Mouse (Mus musculus) hindbrain, embryonic 15.5 days (tissue): ENCODE measurements around the gene Gm37240. TPM values are rescaled to one million over a fixed set of nuclear protein-coding genes. Genes with fewer than 3 reads are reported as not detected.

Source experiments
- ATAC-seq: fragments of 200-750 bp; cut with Nextera tagmentation; 2 replicates; pipeline ENCODE4 v1.8.0; 2017; ENCODE audit warnings: low read depth, moderate number of reproducible peaks, moderate TSS enrichment; ENCODE audit not compliant: low FRiP score
- H3K27ac ChIP-seq: fragments of 300-500 bp; sonication (generic); replicated peaks from 2 replicates; pipeline ENCODE4 v1.5.1; 2015; ENCODE audit warnings: mild to moderate bottlenecking, inconsistent platforms
- H3K27me3 ChIP-seq: fragments of 300-500 bp; sonication (generic); 2 replicates; pipeline ENCODE4 v1.6.1; 2015; ENCODE audit warnings: control low read depth, inconsistent platforms
- H3K36me3 ChIP-seq: fragments of 300-500 bp; sonication (generic); 2 replicates; pipeline ENCODE4 v1.6.1; 2015; ENCODE audit warnings: control low read depth, inconsistent platforms
- H3K4me1 ChIP-seq: fragments of 300-500 bp; sonication (generic); replicated peaks from 2 replicates; pipeline ENCODE4 v1.6.1; 2015; ENCODE audit warnings: control low read depth, inconsistent platforms
- H3K4me2 ChIP-seq: fragments of 300-500 bp; sonication (generic); 2 replicates; pipeline ENCODE4 v1.6.1; 2015; ENCODE audit warnings: moderate library complexity, mild to moderate bottlenecking, inconsistent platforms
- H3K4me3 ChIP-seq: fragments of 300-500 bp; sonication (generic); 2 replicates; pipeline ENCODE4 v1.5.1; 2015; ENCODE audit warnings: mild to moderate bottlenecking, inconsistent platforms
- H3K9ac ChIP-seq: fragments of 300-500 bp; sonication (generic); 2 replicates; pipeline ENCODE4 v1.6.1; 2015; ENCODE audit warnings: inconsistent platforms
- H3K9me3 ChIP-seq: fragments of 300-500 bp; sonication (generic); 2 replicates; pipeline ENCODE4 v1.6.1; 2016; ENCODE audit warnings: control low read depth, inconsistent platforms
- WGBS: fragments of 180-500 bp; shearing (Covaris S2); methylation state at CpG from one replicate; pipeline ENCODE4 v1.1.7; 2015; 5-methylcytosine and 5-hydroxymethylcytosine counted together
- polyA plus RNA-seq: library from polyadenylated mRNA; unstranded; fragments of >200 nt; fragmentation: Nextera tagmentation; extraction: Ambion mirVana; gene quantifications from 2 replicates; pipeline ENCODE4 v1.2.1, GENCODE M21; 2015

The Gm37240 gene
- polyA plus RNA-seq, 1 experiment from 2014 or later, result 0.87 TPM

DNA sequence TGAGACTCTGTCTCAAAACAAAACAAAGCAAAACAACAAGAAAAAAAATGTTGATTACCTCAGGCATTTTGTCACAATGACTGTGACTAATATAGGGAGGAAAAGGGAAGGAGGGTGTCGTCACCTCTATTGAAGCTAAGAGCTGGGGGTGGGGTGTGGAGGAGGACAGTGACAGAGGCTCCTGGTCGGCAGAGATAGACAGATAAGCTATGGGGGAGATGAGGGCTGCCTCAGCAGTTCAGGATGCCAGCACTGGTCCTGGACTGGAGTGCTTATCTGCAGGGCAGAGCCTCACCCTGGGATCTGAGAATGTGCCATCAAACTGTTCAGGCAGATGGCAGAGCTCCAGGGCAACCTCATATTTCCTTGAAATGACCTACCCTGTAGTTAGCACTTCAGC, 1115.3 kb downstream of the Gm37240 start:
- no peak overlapping the region for H3K9ac ChIP-seq
- no peak overlapping the region for H3K27ac ChIP-seq
- H3K36me3 ChIP-seq, result no peaks in the 10 kb centered on the region
- no peak for ATAC-seq
- no peaks in the 10 kb centered on the region for H3K4me1 ChIP-seq
- no peaks in the 10 kb centered on the region for H3K9me3 ChIP-seq
- no peak overlapping the region for H3K4me3 ChIP-seq
- WGBS, result 58% methylated on average over 2 of the region's 2 CpGs
- no peaks in the 10 kb centered on the region for H3K27me3 ChIP-seq
- H3K4me2 ChIP-seq, result no peak overlapping the region

DNA sequence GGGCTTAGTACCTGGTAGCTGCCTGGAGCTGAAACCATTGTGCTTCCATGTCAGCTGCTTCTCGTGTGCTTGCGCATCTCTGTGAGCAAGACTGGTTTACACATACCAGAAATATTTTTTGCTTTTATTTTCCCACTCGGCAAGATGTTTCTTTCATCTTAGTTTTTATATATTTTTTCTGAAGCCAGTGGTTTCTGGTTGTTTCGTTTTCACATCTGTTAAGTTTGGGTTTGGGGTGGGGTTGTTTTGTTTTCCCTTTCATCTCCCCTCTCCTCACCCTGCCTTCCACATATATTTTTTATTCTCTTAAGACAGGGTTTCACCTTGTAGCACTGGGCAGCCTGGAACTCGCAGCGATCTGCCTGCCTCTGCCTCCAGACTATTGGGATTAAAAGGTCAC, 1116.8 kb downstream of the Gm37240 start:
- H3K4me2 ChIP-seq, result no peak overlapping the region
- H3K27ac ChIP-seq, result no peak overlapping the region
- no peak overlapping the region for H3K4me3 ChIP-seq
- no peaks in the 10 kb centered on the region for H3K9me3 ChIP-seq
- no peaks in the 10 kb centered on the region for H3K4me1 ChIP-seq
- no peaks in the 10 kb centered on the region for H3K27me3 ChIP-seq
- ATAC-seq, result no peak
- no peak overlapping the region for H3K9ac ChIP-seq
- H3K36me3 ChIP-seq, result no peaks in the 10 kb centered on the region
- 90% methylated on average over 6 of the region's 6 CpGs for WGBS

DNA sequence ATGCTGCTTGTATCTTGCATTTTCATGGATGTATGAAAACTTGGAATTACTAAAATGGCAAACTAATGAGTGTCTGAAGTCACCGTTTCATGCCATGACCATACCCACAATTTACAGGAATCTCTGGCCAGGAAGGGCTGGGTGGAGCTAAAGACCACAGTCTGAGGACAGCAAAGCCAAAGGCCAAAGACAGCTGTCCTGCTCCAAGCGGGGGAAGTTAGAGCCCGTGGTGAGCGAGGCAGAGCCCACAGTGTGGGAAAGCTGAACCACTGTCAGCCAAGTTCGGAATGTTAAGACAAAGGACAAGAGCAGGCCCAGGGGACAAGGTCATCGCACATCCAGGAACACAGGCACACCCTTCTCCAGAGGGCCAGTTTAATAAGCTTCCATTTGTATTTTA, 1117.9 kb downstream of the Gm37240 start:
- Histone ChIP-seq H3K36me3 (no peaks in the 10 kb centered on the region), H3K4me3 (no peak overlapping the region), H3K4me1 (no peaks in the 10 kb centered on the region), H3K9ac (no peak overlapping the region), H3K9me3 (no peaks in the 10 kb centered on the region), H3K27ac (no peak overlapping the region), H3K27me3 (no peaks in the 10 kb centered on the region), H3K4me2 (no peak overlapping the region)
- WGBS, result 78% methylated on average over 6 of the region's 6 CpGs
- no peak for ATAC-seq

DNA sequence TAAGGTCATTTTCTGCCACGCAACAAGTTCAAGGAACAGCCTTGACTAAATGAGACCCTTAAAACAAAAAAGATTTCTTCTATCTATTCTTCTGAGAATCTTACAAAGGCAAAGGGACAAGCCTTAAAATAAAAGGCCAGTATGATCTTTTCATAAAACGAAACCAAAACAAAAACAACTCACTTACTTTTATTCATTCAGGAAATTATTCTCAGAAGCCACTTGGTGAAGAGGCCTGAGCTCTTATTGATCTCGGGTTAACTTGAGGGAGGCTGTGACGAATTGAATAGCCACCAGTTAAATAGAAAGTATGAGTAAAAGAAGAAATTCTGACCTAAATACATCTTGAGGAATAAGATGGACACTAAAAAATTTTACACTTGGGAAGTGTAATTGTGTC, 1118.4 kb downstream of the Gm37240 start:
- Histone ChIP-seq H3K4me3 (no peak overlapping the region), H3K4me1 (no peaks in the 10 kb centered on the region), H3K27ac (no peak overlapping the region), H3K9ac (no peak overlapping the region), H3K9me3 (no peaks in the 10 kb centered on the region), H3K36me3 (no peaks in the 10 kb centered on the region), H3K27me3 (no peaks in the 10 kb centered on the region), H3K4me2 (no peak overlapping the region)
- no peak for ATAC-seq
- 84% methylated on average over 4 of the region's 4 CpGs for WGBS

DNA sequence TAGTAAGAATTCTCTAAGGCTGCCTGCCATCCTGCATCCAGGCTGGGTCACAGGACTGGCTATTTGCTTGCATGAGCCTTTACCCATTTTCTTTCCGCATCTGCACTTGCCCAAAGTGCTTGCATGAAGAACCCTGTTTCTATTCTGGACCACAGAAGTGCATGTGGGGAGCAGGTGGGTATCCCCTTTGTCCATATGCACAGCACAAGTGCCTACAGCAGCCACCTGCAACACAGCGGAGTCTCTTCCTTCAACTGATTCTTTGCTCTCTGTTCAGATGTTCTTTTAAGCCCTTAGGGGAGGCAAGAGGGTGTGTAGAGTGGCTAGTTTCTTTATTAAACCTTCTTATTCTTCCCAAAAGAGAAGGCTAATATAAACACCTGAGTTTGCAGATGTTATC, 1133.5 kb downstream of the Gm37240 start:
- Histone ChIP-seq H3K4me3 (no peak overlapping the region), H3K4me2 (no peak overlapping the region), H3K36me3 (no peaks in the 10 kb centered on the region), H3K27me3 (no peaks in the 10 kb centered on the region), H3K4me1 (no peaks in the 10 kb centered on the region), H3K9ac (no peak overlapping the region), H3K9me3 (no peaks in the 10 kb centered on the region), H3K27ac (no peak overlapping the region)
- 88% methylated on average over 2 of the region's 2 CpGs for WGBS
- no peak for ATAC-seq

DNA sequence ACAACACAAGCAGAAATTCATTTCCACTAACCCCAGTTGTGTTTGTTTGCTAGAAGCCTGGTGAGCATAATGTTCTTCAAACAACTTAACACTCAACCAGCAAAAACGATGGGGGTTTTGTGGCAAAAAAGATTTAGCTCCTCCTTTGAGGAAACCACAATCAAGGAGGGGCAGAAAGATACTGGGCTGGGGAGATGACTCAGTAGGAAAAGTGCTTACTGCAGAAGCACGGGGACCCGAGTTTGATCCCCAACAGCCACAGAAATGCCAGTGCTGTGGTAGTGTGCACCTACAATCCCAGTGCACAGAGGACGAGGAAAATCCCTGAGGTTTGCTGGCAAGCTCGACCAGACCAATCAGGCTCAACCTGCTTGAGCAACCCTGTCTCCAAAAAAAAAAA, 1138.1 kb downstream of the Gm37240 start:
- Histone ChIP-seq H3K4me1 (peaks cover 14% of the 10 kb centered on the region), H3K4me2 (no peak overlapping the region), H3K9ac (no peak overlapping the region), H3K4me3 (no peak overlapping the region), H3K27me3 (no peaks in the 10 kb centered on the region), H3K9me3 (no peaks in the 10 kb centered on the region), H3K36me3 (no peaks in the 10 kb centered on the region), H3K27ac (no peak overlapping the region)
- no peak for ATAC-seq
- 71% methylated on average over 5 of the region's 5 CpGs for WGBS

DNA sequence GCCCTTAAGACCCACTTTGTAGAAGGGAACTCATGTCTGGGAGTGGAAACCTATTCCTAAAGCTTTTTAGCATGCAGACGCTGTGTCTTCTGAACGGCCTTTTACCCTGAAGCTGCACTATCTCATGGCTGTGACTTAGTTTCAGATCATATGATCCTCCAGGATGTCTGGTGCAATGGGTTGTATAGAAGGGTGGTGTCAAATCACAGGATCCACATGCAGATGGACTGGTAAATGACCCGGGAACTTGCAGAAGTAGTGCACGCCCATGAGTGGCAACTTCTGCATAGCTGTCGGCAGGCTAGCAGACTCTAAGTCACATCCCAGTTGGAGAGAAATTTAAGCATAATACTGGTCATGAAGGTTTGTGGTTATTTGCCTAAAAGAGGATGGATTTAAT, 1139.2 kb downstream of the Gm37240 start:
- Histone ChIP-seq H3K4me2 (no peak overlapping the region), H3K4me1 (peaks cover 14% of the 10 kb centered on the region), H3K36me3 (no peaks in the 10 kb centered on the region), H3K9ac (no peak overlapping the region), H3K9me3 (no peaks in the 10 kb centered on the region), H3K27ac (no peak overlapping the region), H3K4me3 (no peak overlapping the region), H3K27me3 (no peaks in the 10 kb centered on the region)
- ATAC-seq, result no peak
- 89% methylated on average over 5 of the region's 5 CpGs for WGBS

DNA sequence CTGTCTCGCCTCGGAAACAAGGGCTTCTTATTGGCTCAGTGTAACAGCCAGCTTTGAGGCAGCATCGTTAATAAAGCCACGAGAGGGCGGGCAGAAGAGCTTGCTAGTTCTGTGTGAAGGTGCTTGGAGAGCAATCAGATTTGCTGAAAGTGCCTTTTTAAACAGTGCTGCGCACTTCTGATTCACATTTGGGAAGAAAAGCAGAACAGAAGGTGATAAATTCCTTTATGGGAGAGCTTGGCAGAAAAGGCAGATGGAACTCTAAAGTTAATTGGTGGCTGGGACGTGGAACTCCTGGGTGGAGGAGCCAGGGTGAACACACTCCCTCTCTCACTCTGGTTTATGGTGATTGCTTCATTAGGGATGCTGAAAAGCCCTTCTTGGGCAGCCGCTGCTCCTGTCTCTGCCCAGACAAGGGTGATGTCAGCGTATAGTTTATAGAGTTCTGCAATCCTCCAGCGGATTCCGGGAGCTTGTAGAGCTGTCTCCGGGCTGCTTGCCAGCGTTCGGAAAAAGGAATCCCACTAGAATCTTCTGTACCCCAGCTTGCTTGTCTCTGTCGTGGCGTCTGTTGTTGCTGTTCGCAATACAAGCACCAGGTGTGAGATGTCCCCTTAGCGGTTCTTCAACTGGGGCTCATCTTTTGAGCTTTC, 1141.7 kb downstream of the Gm37240 start:
- Histone ChIP-seq H3K4me1 (peaks cover 14% of the 10 kb centered on the region), H3K4me2 (peak overlapping the region; percentile 45), H3K9me3 (no peaks in the 10 kb centered on the region), H3K9ac (no peak overlapping the region), H3K27ac (peak overlapping the region; percentile 40), H3K36me3 (no peaks in the 10 kb centered on the region), H3K4me3 (no peak overlapping the region), H3K27me3 (no peaks in the 10 kb centered on the region)
- peak; percentile 82 for ATAC-seq
- WGBS, result 27% methylated on average over 18 of the region's 18 CpGs

DNA sequence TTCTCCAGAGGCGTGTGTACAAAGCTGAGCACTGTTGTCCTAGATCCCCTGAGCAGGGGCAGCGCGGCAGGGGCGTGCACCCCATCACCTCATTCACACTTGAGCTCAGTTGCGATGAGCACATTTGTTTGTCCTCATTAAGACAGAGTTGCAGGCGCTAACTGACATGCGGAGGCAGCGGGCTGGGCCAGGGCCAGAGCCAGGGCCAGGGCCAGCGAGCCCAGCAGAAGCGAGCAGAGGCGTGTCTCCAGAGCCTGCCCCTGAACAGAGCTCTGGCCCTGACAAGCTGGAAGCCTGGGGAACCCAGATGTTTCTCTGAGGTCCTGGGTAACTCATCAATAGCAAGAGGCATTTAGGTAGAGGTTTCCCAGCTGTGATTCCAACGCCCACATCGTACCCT, 1142.6 kb downstream of the Gm37240 start:
- Histone ChIP-seq H3K27me3 (no peaks in the 10 kb centered on the region), H3K4me2 (no peak overlapping the region), H3K4me3 (no peak overlapping the region), H3K36me3 (no peaks in the 10 kb centered on the region), H3K9me3 (no peaks in the 10 kb centered on the region), H3K9ac (no peak overlapping the region), H3K4me1 (peaks cover 19% of the 10 kb centered on the region), H3K27ac (no peak overlapping the region)
- 77% methylated on average over 13 of the region's 13 CpGs for WGBS
- ATAC-seq, result no peak

DNA sequence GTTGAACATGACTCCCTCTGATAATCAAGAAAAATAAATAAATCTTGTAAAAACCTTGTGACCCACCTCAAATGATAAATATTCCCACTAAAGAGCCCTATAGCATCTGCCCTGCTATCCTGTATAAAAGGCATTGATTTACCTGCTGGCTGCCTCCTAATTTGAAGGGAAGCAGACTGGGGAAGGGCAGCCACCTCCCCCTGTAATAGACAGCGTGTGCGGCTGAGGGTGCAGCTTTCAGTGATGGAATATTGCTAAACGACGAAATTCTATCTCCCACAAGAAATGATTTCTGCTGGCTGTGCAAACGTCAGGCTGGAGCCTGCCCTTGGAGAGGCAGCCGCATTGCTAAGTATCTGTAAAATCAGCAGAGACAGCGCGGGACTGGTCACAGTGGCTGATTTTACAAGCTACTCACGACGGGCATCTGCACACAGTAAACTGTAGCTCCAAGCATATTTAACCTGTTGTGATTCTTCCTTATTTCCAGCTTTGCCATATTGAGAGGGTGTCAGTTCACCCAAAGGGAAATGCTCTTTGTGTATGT, 1147.2 kb downstream of the Gm37240 start:
- Histone ChIP-seq H3K27me3 (no peaks in the 10 kb centered on the region), H3K4me2 (peak overlapping the region; percentile 31), H3K36me3 (no peaks in the 10 kb centered on the region), H3K9me3 (no peaks in the 10 kb centered on the region), H3K4me1 (peaks cover 11% of the 10 kb centered on the region; the same call in 1 of the 2 replicates), H3K9ac (no peak overlapping the region), H3K27ac (peak overlapping the region; percentile 76), H3K4me3 (no peak overlapping the region)
- ATAC-seq, result peak; percentile 78; the same call in 1 of the 2 replicates
- WGBS, result 44% methylated on average over 10 of the region's 10 CpGs

DNA sequence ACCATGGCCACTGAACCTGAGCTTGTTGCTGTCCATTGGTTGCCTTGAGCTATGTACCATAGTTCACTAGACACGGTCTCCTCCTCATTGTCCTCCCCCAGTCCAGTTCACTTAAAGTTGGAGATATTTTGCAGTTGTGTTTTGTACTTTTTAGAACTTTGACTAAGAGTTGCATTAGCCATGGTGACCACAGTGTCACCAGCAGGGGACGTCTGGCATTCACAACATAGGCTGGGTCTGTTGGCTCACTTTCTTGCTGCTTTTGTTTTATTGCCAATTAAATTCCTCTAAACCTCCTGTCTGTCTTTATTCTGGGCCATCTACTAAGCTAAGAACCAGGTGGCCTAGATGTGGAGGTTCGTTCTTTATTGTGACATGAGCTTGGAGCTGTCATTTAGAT, 1150.2 kb downstream of the Gm37240 start:
- Histone ChIP-seq H3K4me2 (no peak overlapping the region), H3K36me3 (no peaks in the 10 kb centered on the region), H3K9me3 (no peaks in the 10 kb centered on the region), H3K4me3 (no peak overlapping the region), H3K4me1 (peaks cover 34% of the 10 kb centered on the region), H3K27ac (no peak overlapping the region), H3K27me3 (no peaks in the 10 kb centered on the region), H3K9ac (no peak overlapping the region)
- no peak for ATAC-seq
- 68% methylated on average over 3 of the region's 3 CpGs for WGBS

DNA sequence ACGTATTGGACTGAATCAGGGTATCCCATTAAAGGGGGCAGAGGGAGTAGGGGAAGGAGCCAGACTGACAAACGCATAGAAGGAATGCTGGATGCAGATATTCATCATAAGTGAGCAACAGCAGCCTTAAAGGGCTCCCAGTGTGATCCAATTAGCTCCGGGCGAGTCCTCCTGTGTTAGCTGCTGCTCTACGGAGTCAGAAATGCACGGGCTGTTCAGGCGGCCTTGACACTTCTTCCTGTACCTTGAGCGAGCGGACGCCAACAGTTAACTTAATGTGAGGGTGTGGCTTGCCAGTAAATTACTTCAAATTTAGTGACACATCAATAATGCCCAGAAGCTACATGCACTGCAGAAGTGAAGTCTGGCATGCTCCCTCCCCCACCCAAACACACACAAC, 1151.6 kb downstream of the Gm37240 start:
- Histone ChIP-seq H3K27ac (no peak overlapping the region), H3K9ac (no peak overlapping the region), H3K4me3 (no peak overlapping the region), H3K9me3 (no peaks in the 10 kb centered on the region), H3K27me3 (no peaks in the 10 kb centered on the region), H3K4me1 (peaks cover 48% of the 10 kb centered on the region), H3K4me2 (no peak overlapping the region), H3K36me3 (no peaks in the 10 kb centered on the region)
- ATAC-seq, result no peak
- 54% methylated on average over 10 of the region's 10 CpGs for WGBS

DNA sequence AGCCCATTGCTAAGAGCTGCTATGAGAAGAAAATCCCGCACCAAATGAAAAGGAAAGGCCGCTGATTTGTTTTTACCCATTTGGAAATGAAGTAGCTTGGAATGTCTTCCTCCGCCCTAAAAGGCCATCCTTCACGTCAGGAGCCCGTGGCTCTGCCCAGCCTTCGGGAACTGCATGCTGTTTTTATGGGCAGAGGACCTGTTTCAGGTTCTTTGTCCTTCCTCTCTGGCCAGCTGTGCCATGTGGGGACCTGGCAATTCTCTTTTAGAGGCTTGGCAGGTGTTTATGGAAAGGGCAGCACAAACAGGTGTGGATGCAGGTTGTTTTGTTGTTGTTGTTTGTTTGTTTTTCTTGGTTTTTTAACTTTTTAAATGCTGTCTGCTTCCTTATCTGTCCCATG, 1154.8 kb downstream of the Gm37240 start:
- Histone ChIP-seq H3K9ac (no peak overlapping the region), H3K9me3 (no peaks in the 10 kb centered on the region), H3K4me3 (peak overlapping the region; percentile 10; the same call in 1 of the 2 replicates), H3K4me2 (peak overlapping the region; percentile 45), H3K36me3 (no peaks in the 10 kb centered on the region), H3K4me1 (peaks cover 46% of the 10 kb centered on the region), H3K27ac (peak overlapping the region; percentile 76), H3K27me3 (no peaks in the 10 kb centered on the region)
- WGBS, result 8% methylated on average over 6 of the region's 6 CpGs
- ATAC-seq, result no peak
